In genomic region chr14:87308016-87308415, GRCm38 (mm10) we compare ENCODE assay signal across 21 mouse cellular contexts.
DNase-seq lines count a peak whose midpoint lies in the region; ATAC-seq lines count a peak whose summit lies in the region.
"Had no signal": no experiment of that assay in that cellular context is flagged by ENCODE, and none has a peak within 500 bp of the region (broad histone marks: within the 10 kb centered on the region; RNA-seq: fewer than 3 reads in every experiment).

No protein-coding gene starts in this region.

- no peak overlapping the region for H3K4me3 ChIP-seq in forebrain, embryonic 12.5 days (replicated peaks)
- H3K4me3 ChIP-seq in forebrain, embryonic 10.5 days, result no peak overlapping the region
- H3K4me3 ChIP-seq in forebrain, embryonic 15.5 days, result no peak overlapping the region
- H3K4me3 ChIP-seq in hindbrain, embryonic 16.5 days (ENCODE audit: low read length), result no peak overlapping the region
- H3K4me3 ChIP-seq: gastrocnemius, adult 2 months; heart, embryonic 12.5 days; megakaryocyte, embryonic 14.5 days; midbrain, embryonic 15.5 days had no signal

- H3K27me3 ChIP-seq in forebrain, embryonic 12.5 days, result no peaks in the 10 kb centered on the region
- H3K27me3 ChIP-seq in forebrain, embryonic 10.5 days (ENCODE audit: poor library complexity, severe bottlenecking), result no peaks in the 10 kb centered on the region
- H3K27me3 ChIP-seq in forebrain, embryonic 15.5 days, result no peaks in the 10 kb centered on the region
- H3K27me3 ChIP-seq in hindbrain, embryonic 16.5 days (replicated peaks; ENCODE audit: control insufficient read depth, insufficient read depth, low read length), result no peaks in the 10 kb centered on the region
- H3K27me3 ChIP-seq: heart, embryonic 12.5 days; megakaryocyte, embryonic 14.5 days; midbrain, embryonic 15.5 days had no signal

- H3K4me1 ChIP-seq in forebrain, embryonic 12.5 days, result no peaks in the 10 kb centered on the region
- no peaks in the 10 kb centered on the region for H3K4me1 ChIP-seq in forebrain, embryonic 10.5 days
- H3K4me1 ChIP-seq in forebrain, embryonic 15.5 days, result no peaks in the 10 kb centered on the region
- H3K4me1 ChIP-seq in hindbrain, embryonic 16.5 days (ENCODE audit: control insufficient read depth, insufficient read depth, low read depth, low read length), result no peaks in the 10 kb centered on the region
- H3K4me1 ChIP-seq: heart, embryonic 12.5 days; megakaryocyte, embryonic 14.5 days; midbrain, embryonic 15.5 days had no signal

- no peak overlapping the region for H3K9ac ChIP-seq in forebrain, embryonic 12.5 days
- no peak overlapping the region for H3K9ac ChIP-seq in forebrain, embryonic 15.5 days (replicated peaks)
- H3K9ac ChIP-seq in hindbrain, embryonic 16.5 days (ENCODE audit: low read depth, low read length), result no peak overlapping the region
- H3K9ac ChIP-seq: heart, embryonic 12.5 days; midbrain, embryonic 15.5 days had no signal

- no peaks in the 10 kb centered on the region for H3K36me3 ChIP-seq in forebrain, embryonic 12.5 days (replicated peaks)
- no peaks in the 10 kb centered on the region for H3K36me3 ChIP-seq in forebrain, embryonic 10.5 days (replicated peaks)
- no peaks in the 10 kb centered on the region for H3K36me3 ChIP-seq in forebrain, embryonic 15.5 days
- no peaks in the 10 kb centered on the region for H3K36me3 ChIP-seq in hindbrain, embryonic 16.5 days (ENCODE audit: control insufficient read depth, insufficient read depth, low read length)
- H3K36me3 ChIP-seq: G1E; heart, embryonic 12.5 days; midbrain, embryonic 15.5 days had no signal

- no peak overlapping the region for H3K4me2 ChIP-seq in forebrain, embryonic 12.5 days
- no peak overlapping the region for H3K4me2 ChIP-seq in forebrain, embryonic 15.5 days (replicated peaks)
- H3K4me2 ChIP-seq in hindbrain, embryonic 16.5 days (ENCODE audit: low read length), result no peak overlapping the region
- H3K4me2 ChIP-seq: heart, embryonic 12.5 days; liver, embryonic 11.5 days; midbrain, embryonic 15.5 days had no signal

- H3K27ac ChIP-seq in forebrain, embryonic 12.5 days, result no peak overlapping the region
- H3K27ac ChIP-seq in forebrain, embryonic 10.5 days, result no peak overlapping the region
- H3K27ac ChIP-seq in forebrain, embryonic 15.5 days (replicated peaks), result no peak overlapping the region
- no peak overlapping the region for H3K27ac ChIP-seq in hindbrain, embryonic 16.5 days (ENCODE audit: low read depth, low read length)
- H3K27ac ChIP-seq: gastrocnemius, adult 2 months; midbrain, embryonic 15.5 days had no signal

- no peaks in the 10 kb centered on the region for H3K9me3 ChIP-seq in forebrain, embryonic 12.5 days
- no peaks in the 10 kb centered on the region for H3K9me3 ChIP-seq in forebrain, embryonic 10.5 days
- no peaks in the 10 kb centered on the region for H3K9me3 ChIP-seq in forebrain, embryonic 15.5 days
- H3K9me3 ChIP-seq in hindbrain, embryonic 16.5 days (ENCODE audit: control insufficient read depth, low read length), result no peaks in the 10 kb centered on the region
- H3K9me3 ChIP-seq: G1E; heart, embryonic 12.5 days; megakaryocyte, embryonic 14.5 days; midbrain, embryonic 15.5 days had no signal

- ATAC-seq in forebrain, embryonic 12.5 days (ENCODE audit: low FRiP score), result 0 out of 2 replicates have a peak, but pooled peaks have one; percentile 27
- ATAC-seq in forebrain, embryonic 15.5 days (replicated peaks), result peak; percentile 58
- ATAC-seq in hindbrain, embryonic 16.5 days, result peak; percentile 37; the same call in 1 of the 2 replicates
- ATAC-seq: inflammation-experienced regulatory T-cells, adult 6 months; midbrain, embryonic 15.5 days had no signal

- DNase-seq in adrenal gland, adult 2 months, result peak; percentile 15
- no peak for DNase-seq in adrenal gland, adult 18-20 months (ENCODE audit: low spot score in 2 of 2)
- DNase-seq in forebrain, embryonic 10.5 days (ENCODE audit: extremely low spot score, low spot score), result no peak
- no peak for DNase-seq in kidney, adult 11 months
- DNase-seq in Muller cell, postnatal 12 days (ENCODE audit: inconsistent ontology term), result no peak
- DNase-seq: cerebellum, adult 2 months; gastrocnemius, adult 2 months; heart, postnatal 14 days; kidney, adult 9 months; lung, adult 18-20 months; lung, postnatal 14 days; thymus, postnatal 14 days had no signal

- WGBS in forebrain, embryonic 12.5 days, result 64% methylated on average over 7 of the region's 7 CpGs
- 81% methylated on average over 7 of the region's 7 CpGs for WGBS in forebrain, embryonic 10.5 days
- 42% methylated on average over 7 of the region's 7 CpGs for WGBS in forebrain, embryonic 15.5 days
- WGBS in hindbrain, embryonic 16.5 days, result 32% methylated on average over 7 of the region's 7 CpGs
